Mouse (Mus musculus) kidney, postnatal 10 days (tissue): Measurements from ENCODE around the gene Zfp874b.
A peak's percentile ranks its signal among the peaks of the same experiment; 100 is the strongest.
"Not testable (repeated sequence)": the region's sequence is repeated elsewhere in the genome, so short reads cannot be mapped to it uniquely, and the experiment has no call there.

Experiments used
- DNase-seq: peaks from one replicate; pipeline ENCODE4 v3.0.0; 2021; ENCODE audit warnings: mixed read lengths

Gene Zfp874b

GRCm38 (mm10) chr13:67483625-67484423 lies at the start of gene Zfp874b:
Gene Zfp874b, minus strand, starts transcription at chr13:67484258.
- peak; percentile 92 for DNase-seq

- DNase-seq: no peak
Observed at GRCm38 (mm10) chr13:67527049-67527730, 43.1 kb upstream of the Zfp874b start.

GRCm38 (mm10) chr13:67525753-67526410 lies 41.8 kb upstream of the Zfp874b start, which contains the start of the genes Gm26965 and Zfp87:
Gene Gm26965, minus strand, starts transcription at chr13:67526151.
Gene Zfp87, minus strand, starts transcription at chr13:67526177.
- DNase-seq: peak; percentile 96

- no peak for DNase-seq
Observed at GRCm38 (mm10) chr13:67500908-67501307, 16.9 kb upstream of the Zfp874b start.

- peak; percentile 89 for DNase-seq
Observed at GRCm38 (mm10) chr13:67500084-67500719, 16.1 kb upstream of the Zfp874b start, which contains the start of gene Zfp58. Gene Zfp58, minus strand, starts transcription at chr13:67500555.

GRCm38 (mm10) chr13:67495631-67496030 lies 11.6 kb upstream of the Zfp874b start:
- no peak for DNase-seq

GRCm38 (mm10) chr13:67484424-67484811 lies 360 bp upstream of the Zfp874b start:
- DNase-seq: peak; percentile 9

GRCm38 (mm10) chr13:67481528-67481927 lies 2.5 kb downstream of the Zfp874b start:
- DNase-seq: no peak

GRCm38 (mm10) chr13:67469274-67469673 lies 14.8 kb downstream of the Zfp874b start:
- DNase-seq: no peak

GRCm38 (mm10) chr13:67463506-67464185 lies 20.4 kb downstream of the Zfp874b start:
- DNase-seq: not testable (repeated sequence)

GRCm38 (mm10) chr13:67452021-67452309 lies 32.1 kb downstream of the Zfp874b start:
- peak; percentile 19 for DNase-seq

- peak; percentile 94 for DNase-seq
Observed at GRCm38 (mm10) chr13:67451172-67452020, 32.7 kb downstream of the Zfp874b start, which contains the start of gene Zfp874a. Gene Zfp874a, minus strand, starts transcription at chr13:67451624.

- DNase-seq: not testable (repeated sequence)
Observed at GRCm38 (mm10) chr13:67437095-67437494, 47.0 kb downstream of the Zfp874b start.

GRCm38 (mm10) chr13:67428116-67428515 lies 55.9 kb downstream of the Zfp874b start:
- no peak for DNase-seq

- not testable (repeated sequence) for DNase-seq
Observed at GRCm38 (mm10) chr13:67425699-67426098, 58.4 kb downstream of the Zfp874b start.

GRCm38 (mm10) chr13:67422532-67422931 lies 61.5 kb downstream of the Zfp874b start:
- DNase-seq: not testable (repeated sequence)
